Mouse (Mus musculus) gastrocnemius, adult 8-10 months (tissue): ENCODE data around the gene Gas7. TPM values are rescaled to one million over a fixed set of nuclear protein-coding genes. Genes with fewer than 3 reads are reported as not detected.

Experiments
- DNase-seq, 2 experiments: peaks; one replicate each; pipeline ENCODE4 v3.0.0; 2022; ENCODE audit warnings: low spot score in 2 of 2
- total RNA-seq, 4 experiments: library from RNA; stranded (reverse); gene quantifications; 2 replicates each; pipeline ENCODE4 v1.2.4; 2022

Gas7 gene
- total RNA-seq, 4 experiments from 2014 or later: 4.2 to 7.8 (median 5.1) TPM

DNA sequence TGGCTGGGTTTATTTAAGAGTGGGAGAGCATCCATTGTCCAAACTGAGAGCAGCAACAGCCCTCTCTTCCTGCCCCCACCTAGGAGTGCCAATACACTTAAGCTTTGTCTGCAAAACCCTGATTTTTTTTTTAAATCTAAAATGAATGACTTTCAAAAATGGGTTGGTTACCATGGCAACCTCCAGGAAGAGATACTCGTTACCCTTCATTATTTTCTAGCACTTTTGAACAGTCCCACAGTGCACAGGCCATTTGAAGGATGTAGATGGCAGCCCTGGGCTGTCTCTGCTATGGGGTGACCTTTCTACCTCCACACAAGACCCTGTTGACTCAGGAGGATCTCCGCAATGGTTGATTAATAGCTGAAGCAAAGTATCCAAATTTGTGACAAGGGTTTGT is 230.9 kb downstream of the Gas7 start:
- DNase-seq: no peak

DNA sequence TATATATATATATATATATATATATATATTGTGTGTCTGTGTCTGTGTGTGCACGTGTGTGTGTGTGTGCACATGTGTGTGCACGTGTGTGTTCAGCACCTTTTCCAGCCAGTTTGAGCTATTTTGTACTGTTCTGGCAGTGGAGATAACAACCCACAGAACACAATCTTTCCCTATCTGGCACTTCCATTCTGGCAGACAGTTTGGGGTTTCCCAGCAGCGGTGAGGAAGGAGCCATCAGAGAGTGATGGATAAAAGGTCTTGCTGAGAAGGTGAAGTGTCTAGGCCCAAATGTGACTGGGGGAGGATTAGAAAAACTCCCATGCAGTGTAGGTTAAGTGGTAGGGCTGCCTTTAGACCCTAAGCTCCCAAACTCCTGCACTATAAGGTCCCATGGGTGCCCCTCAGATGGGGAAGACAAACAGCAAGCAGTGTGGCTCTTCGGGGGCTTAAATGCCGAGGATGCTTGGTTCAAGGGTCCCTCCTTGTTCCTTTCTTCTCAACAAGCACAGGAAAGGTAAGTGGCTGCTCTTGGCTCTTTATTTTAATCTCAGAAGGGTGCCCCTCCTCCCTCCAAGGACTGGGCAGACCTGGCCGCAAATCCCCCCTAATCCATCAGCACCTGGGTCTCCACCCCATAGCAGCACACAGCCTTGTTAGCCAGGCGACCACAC is 239.6 kb downstream of the Gas7 start, which contains the start of gene Rcvrn:
Rcvrn (plus strand) TSS at position 624 of the 674 bp plus-strand sequence.
- no peak for DNase-seq

DNA sequence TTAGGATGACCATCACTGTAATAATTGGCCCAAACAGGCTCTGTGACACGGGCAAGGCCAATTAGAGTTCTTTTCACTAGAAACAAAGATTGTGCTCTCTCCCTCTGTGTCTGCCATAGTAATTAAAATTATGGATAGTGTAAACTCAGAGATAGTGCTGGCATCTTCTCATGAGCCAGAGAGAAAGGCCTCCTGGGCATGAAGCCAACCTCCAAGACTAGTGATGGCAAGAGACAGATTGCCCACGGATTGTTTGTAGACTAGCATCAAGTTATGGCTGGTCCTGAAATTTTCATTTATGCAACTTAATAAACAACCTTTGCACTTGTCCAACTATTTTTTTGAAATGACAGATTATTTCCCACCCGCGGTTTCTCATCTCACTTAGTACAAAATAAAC is 257.7 kb downstream of the Gas7 start:
- no peak for DNase-seq

DNA sequence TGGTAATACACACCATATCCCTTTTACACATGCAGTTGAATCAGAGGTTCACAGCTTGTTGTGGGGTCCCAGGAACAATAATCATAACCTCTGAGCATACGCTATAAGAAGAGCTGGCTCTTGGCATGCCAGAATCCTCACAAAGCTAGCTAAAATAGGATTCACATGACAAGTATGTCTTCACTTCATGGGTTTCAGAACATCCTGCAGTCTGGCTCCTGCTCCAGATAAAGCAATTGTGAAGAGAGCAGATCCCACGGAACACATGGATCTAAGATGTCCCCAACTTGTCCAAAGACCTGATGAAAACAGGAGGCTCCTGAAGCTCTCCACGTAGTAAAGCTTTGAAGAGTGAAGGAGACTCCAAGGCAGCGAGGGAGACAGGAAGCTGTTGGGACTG is 260.1 kb downstream of the Gas7 start:
- no peak for DNase-seq

DNA sequence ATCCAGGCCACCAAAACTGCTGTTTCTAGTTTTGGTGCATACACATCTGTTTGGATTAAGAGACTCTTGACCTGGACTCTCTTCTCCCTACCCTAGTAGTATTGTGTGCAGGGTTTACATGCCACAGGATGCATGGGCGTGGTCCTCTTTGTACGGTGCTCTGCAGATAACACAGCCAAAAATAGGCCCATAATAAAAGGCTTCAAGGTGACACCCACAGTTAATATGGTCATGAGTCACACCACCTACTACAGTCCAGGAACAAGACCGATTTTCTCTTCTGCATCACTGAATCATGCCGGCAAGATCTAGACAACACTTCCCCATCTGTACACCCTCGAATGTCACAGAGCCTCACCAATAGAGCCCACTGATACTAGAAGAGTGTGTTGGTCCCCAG is 266.2 kb downstream of the Gas7 start:
- no peak for DNase-seq

DNA sequence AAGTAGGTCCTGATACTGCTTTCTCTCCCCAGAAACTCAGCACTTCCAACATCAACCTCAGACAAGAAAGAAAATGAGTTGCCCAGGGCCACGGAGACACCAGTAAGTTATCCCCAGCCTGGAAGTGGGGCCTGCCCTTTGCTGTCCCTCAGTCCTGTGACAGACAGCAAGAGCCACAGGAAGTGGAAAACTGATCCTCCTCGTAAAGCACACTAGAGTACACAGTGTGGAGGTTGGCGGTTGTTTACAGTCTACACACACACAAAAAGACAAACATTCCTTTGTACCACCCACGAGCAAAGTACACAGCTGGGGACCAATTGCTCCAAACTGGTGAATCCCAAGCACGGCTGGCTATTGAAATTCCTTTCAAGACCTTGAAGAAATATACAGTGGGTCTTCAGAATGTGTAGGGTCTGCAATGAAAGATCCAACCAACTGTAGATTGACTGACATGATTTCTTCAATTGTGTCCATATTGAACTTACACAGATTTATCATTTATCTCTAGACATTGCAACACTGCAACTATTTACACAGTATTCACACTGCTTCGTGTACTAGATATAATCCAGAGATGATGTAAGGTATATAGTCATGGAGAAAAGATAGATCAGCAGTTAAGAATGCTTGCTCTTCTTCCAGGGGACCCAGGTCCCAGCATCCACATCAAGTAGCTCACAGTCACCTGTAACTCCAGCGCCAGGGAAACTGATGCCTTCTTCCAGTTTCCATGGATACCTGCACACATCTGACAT is 267.3 kb downstream of the Gas7 start:
- no peak for DNase-seq

DNA sequence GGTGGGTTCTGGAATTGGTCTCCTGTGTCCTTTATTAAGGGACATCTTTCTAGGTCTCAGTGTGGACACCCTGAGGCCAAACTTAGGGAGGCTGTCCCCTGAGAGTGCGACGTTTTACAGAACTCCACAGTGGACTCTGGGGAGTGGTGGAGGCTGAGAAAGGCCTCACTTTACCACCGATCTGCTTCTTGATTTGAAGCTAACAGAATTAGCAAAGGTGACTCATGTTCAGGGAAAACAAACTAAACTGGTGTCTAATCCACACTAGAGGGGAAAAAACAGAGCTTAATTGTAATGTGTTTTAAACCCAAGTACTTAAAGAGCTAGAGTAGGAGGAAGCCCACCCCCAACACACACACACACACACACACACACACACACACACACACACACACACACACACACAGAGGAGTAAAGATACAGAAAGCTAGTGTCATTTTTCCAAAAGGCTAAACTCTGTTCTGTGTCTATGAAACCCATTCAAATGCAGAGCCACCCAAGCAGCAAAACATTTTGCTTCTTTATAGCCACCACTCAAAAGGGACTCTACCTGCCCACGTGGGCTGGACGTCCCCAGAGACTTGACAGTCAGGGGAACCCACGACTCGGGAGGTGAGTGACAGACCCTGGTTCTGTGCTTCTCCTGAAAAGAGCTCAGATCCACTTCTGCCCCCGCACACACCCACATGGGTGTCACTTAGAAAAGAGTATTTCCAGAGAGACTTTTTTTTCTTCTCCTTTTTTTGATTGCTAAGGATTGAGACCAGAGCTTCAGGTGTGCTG is 268.2 kb downstream of the Gas7 start:
- DNase-seq: no peak

DNA sequence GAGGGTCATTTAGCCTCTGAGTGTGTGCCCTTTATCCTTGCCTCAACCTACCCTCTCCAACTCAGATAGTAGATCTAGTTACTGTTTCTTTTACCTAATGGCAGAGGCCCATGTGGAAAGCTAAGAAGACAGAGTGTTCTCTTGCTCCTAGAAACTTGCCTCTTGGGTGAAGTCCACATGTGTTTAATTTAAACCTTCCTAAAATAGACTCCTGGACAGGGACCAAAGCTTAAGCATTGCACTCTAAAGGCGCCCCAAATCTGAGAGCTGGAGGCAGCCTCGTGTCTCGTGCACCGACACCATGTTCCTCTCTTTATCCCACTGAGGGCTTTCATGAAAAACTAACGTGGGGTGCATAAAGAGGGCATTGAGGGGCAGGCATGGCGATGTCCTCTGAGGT is 271.9 kb downstream of the Gas7 start:
- peak in 1 of 2 experiments; percentile 5 for DNase-seq

DNA sequence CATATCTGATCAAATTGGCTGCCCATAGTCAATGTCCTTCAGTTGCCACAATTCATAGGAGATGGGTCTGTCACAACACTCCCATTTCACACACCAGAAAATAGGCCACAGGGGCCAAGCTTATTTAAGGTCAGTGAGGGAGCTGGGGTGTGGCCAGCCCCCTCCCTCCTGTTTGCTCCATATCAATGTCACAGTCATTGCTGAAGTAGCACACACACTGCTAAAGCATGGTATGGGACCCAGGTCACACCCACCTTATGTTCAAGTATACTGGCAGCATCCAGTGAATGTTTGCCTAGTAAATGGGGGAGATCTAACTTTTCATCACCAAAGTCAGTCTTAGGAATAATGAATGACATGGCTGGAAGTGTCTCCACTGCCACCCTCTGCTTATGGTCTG is 273.5 kb downstream of the Gas7 start:
- peak; percentile 25 to 49 for DNase-seq

DNA sequence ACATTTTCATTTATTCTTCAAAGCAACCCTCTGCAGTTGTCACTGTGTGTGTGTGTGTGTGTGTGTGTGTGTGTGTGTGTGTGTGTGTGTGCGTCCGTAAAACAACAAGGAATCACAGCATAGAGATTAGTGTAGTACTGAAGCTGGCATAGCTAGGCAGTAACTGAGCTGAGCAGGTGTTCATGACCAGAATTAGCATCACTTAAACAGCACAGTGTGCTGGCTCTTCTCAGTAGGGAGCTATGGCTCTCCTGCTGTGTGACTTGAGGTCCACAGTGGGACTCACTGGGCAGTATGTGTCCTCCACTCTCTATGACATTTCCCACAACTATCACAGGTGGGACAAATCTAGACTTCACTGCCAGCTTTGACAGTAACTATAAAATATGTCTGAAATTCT is 275.8 kb downstream of the Gas7 start:
- no peak for DNase-seq

DNA sequence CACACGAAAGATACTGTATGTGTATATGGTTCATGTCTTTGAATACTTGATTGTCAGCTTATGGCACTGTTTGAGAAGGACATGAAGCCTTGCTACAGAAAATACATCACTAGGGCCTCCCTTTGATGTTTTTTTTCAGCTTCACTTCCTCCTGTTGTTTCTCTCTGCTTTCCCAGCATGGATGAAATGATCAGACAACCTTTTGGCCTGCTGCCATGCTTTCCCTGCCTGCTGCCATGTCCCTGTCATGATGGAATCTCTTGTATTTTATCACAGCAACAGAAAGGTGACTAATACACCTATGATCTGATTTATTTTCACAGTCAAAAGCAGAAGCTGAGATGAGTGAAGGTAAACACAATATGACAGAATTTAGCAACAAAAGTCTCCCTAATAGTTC is 278.5 kb downstream of the Gas7 start:
- no peak for DNase-seq

DNA sequence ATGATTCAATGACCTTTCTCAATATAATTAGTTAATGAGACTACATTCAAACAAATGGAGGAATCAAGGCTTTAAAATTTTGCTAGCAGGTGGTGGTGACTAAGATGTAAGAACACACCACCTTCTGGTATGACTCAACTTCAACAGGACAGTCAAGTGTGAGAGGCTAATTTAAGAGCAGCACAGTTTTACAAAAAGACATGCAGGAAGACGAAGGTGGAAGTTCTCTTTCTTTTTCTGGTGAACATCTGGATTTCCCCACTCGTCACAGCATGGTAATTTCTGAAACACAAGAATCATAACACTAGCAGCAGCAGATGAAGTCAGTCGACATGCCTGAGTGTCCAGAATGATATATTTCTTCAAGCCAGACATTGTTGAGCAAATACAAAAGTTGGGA is 279.4 kb downstream of the Gas7 start:
- DNase-seq: no peak

DNA sequence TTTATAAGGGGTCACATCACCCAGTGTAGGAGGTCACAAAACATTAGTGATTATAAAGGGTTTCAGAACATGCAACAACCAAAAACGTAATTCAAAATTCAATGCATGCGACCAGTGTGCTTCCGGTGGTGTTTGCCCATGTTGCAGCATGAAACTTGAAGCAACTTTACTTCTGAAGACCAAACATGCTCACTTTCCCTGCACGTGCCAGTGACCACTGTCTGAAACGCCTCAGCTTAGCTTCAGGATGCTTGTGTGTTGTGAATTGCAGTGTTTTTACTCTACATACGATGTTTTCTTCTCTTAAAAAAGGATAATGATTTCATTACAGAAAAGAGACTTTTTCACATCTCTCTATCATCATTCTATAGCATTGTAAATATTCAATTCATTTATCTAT is 283.1 kb downstream of the Gas7 start:
- DNase-seq: no peak

Other genes starting within 250 kb of the Gas7 start
- gene Myh4, start 217.4 kb upstream of the Gas7 start, total RNA-seq: over 10,000 TPM; 26,295 to 29,387 (median 28,090) TPM
- 100 to 1,000 TPM; 123 to 172 (median 152) TPM for gene Myh8, start 178.3 kb upstream of the Gas7 start, total RNA-seq
- 1 to 10 TPM; 2.0 to 3.4 (median 2.8) TPM for gene Myh13, start 133.8 kb upstream of the Gas7 start, total RNA-seq
- gene Rcvrn, start 239.9 kb downstream of the Gas7 start, total RNA-seq: under 1 TPM in 1 of 4 experiments, not detected in 3; 0.24 TPM